ENCODE assay signal across 9 mouse cellular contexts in genomic region chr7:81371811-81372210, GRCm38 (mm10). TPM values are rescaled to one million over a fixed set of nuclear protein-coding genes. Genes with fewer than 3 reads are reported as not detected.
DNase-seq lines count a peak whose midpoint lies in the region; ATAC-seq and TF ChIP-seq lines count a peak whose summit lies in the region.
"Had no signal": no experiment of that assay in that cellular context is flagged by ENCODE, and none has a peak within 500 bp of the region (broad histone marks: within the 10 kb centered on the region; RNA-seq: fewer than 3 reads in every experiment).

No protein-coding gene starts in this region.

- TF ChIP-seq EP300 in liver, postnatal 0 days (IDR thresholded peaks at IDR 0.05; ENCODE audit: low read depth) = no peak

- no peaks in the 10 kb centered on the region for H3K9me3 ChIP-seq in lung, embryonic 14.5 days (ENCODE audit: low read depth, low read length)
- H3K9me3 ChIP-seq in forebrain, embryonic 14.5 days (replicated peaks; ENCODE audit: control insufficient read depth, low read length) = no peaks in the 10 kb centered on the region
- H3K9me3 ChIP-seq in limb, embryonic 13.5 days = no peaks in the 10 kb centered on the region
- H3K9me3 ChIP-seq in neural tube, embryonic 15.5 days (replicated peaks) = no peaks in the 10 kb centered on the region
- H3K9me3 ChIP-seq in liver, postnatal 0 days (ENCODE audit: low read length) = no peaks in the 10 kb centered on the region

- ATAC-seq in lung, embryonic 14.5 days (ENCODE audit: insufficient read depth) = 0 out of 2 replicates have a peak, but pooled peaks have one; percentile 54
- ATAC-seq in forebrain, embryonic 14.5 days = no peak
- no peak for ATAC-seq in limb, embryonic 13.5 days (ENCODE audit: low FRiP score, low read depth)
- peak; percentile 78 for ATAC-seq in neural tube, embryonic 15.5 days (ENCODE audit: low FRiP score)
- no peak for ATAC-seq in liver, postnatal 0 days

- no peak overlapping the region for H3K27ac ChIP-seq in lung, embryonic 14.5 days (ENCODE audit: low read depth)
- H3K27ac ChIP-seq in forebrain, embryonic 14.5 days (ENCODE audit: low read depth, low read length) = no peak overlapping the region
- no peak overlapping the region for H3K27ac ChIP-seq in limb, embryonic 13.5 days
- peak overlapping the region; percentile 18; the same call in 1 of the 2 replicates for H3K27ac ChIP-seq in neural tube, embryonic 15.5 days (replicated peaks)
- H3K27ac ChIP-seq in liver, postnatal 0 days (ENCODE audit: low read depth) = no peak overlapping the region

- no peaks in the 10 kb centered on the region for H3K4me1 ChIP-seq in lung, embryonic 14.5 days (ENCODE audit: insufficient read depth)
- no peaks in the 10 kb centered on the region for H3K4me1 ChIP-seq in forebrain, embryonic 14.5 days (ENCODE audit: control insufficient read depth, insufficient read depth, low read length)
- peaks cover 11% of the 10 kb centered on the region; the same call in 1 of the 2 replicates for H3K4me1 ChIP-seq in limb, embryonic 13.5 days
- peaks cover 15% of the 10 kb centered on the region for H3K4me1 ChIP-seq in neural tube, embryonic 15.5 days
- H3K4me1 ChIP-seq in liver, postnatal 0 days (ENCODE audit: insufficient read depth) = no peaks in the 10 kb centered on the region

- no peaks in the 10 kb centered on the region for H3K36me3 ChIP-seq in lung, embryonic 14.5 days (ENCODE audit: insufficient read depth)
- no peaks in the 10 kb centered on the region for H3K36me3 ChIP-seq in forebrain, embryonic 14.5 days (ENCODE audit: control insufficient read depth, insufficient read depth, low read length)
- H3K36me3 ChIP-seq in limb, embryonic 13.5 days = no peaks in the 10 kb centered on the region
- no peaks in the 10 kb centered on the region for H3K36me3 ChIP-seq in neural tube, embryonic 15.5 days
- H3K36me3 ChIP-seq in liver, postnatal 0 days (replicated peaks; ENCODE audit: insufficient read depth, low read length) = no peaks in the 10 kb centered on the region

- no peak overlapping the region for H3K9ac ChIP-seq in lung, embryonic 14.5 days
- H3K9ac ChIP-seq in forebrain, embryonic 14.5 days (ENCODE audit: low read length) = no peak overlapping the region
- H3K9ac ChIP-seq in limb, embryonic 13.5 days = no peak overlapping the region
- no peak overlapping the region for H3K9ac ChIP-seq in neural tube, embryonic 15.5 days (replicated peaks)
- no peak overlapping the region for H3K9ac ChIP-seq in liver, postnatal 0 days (replicated peaks)

- peak; percentile 11 for DNase-seq in lung, embryonic 14.5 days
- no peak for DNase-seq in lung, adult 18-20 months
- DNase-seq in forebrain, embryonic 14.5 days (ENCODE audit: low spot score) = no peak
- no peak for DNase-seq in liver, postnatal 0 days
- DNase-seq in adrenal gland, adult 8-10 months = no peak
- DNase-seq: spleen, adult 18-20 months; thymus, postnatal 14 days had no signal

- no peak overlapping the region for H3K4me3 ChIP-seq in lung, embryonic 14.5 days (ENCODE audit: low read depth, low read length)
- H3K4me3 ChIP-seq in forebrain, embryonic 14.5 days (ENCODE audit: low read depth, low read length) = no peak overlapping the region
- no peak overlapping the region for H3K4me3 ChIP-seq in limb, embryonic 13.5 days
- H3K4me3 ChIP-seq in neural tube, embryonic 15.5 days (replicated peaks) = peak overlapping the region; percentile 34
- H3K4me3 ChIP-seq in liver, postnatal 0 days (ENCODE audit: low read depth, low read length) = no peak overlapping the region

- peak overlapping the region; percentile 29; the same call in 1 of the 2 replicates for H3K4me2 ChIP-seq in lung, embryonic 14.5 days
- peak overlapping the region; percentile 37 for H3K4me2 ChIP-seq in forebrain, embryonic 14.5 days (ENCODE audit: low read length)
- H3K4me2 ChIP-seq in limb, embryonic 13.5 days (replicated peaks) = peak overlapping the region; percentile 57
- H3K4me2 ChIP-seq in neural tube, embryonic 15.5 days = peak overlapping the region; percentile 64
- no peak overlapping the region for H3K4me2 ChIP-seq in liver, postnatal 0 days (ENCODE audit: low read depth, low read length)

- no peak for TF ChIP-seq CTCF in lung, embryonic 14.5 days (IDR thresholded peaks at IDR 0.05; ENCODE audit: low read depth)
- TF ChIP-seq CTCF in liver, postnatal 0 days (IDR thresholded peaks at IDR 0.05; ENCODE audit: low read depth) = no peak

- no peaks in the 10 kb centered on the region for H3K27me3 ChIP-seq in lung, embryonic 14.5 days (ENCODE audit: insufficient read depth, low read length)
- H3K27me3 ChIP-seq in forebrain, embryonic 14.5 days (replicated peaks; ENCODE audit: control insufficient read depth, insufficient read depth, low read length) = no peaks in the 10 kb centered on the region
- H3K27me3 ChIP-seq in limb, embryonic 13.5 days = peaks cover 36% of the 10 kb centered on the region
- H3K27me3 ChIP-seq in neural tube, embryonic 15.5 days (replicated peaks) = no peaks in the 10 kb centered on the region
- H3K27me3 ChIP-seq in liver, postnatal 0 days (ENCODE audit: insufficient read depth, low read length) = 0 out of 2 replicates have a peak, but pooled peaks cover 2% of the 10 kb centered on the region

- WGBS in lung, embryonic 14.5 days = 17% methylated on average over 5 of the region's 5 CpGs
- WGBS in forebrain, embryonic 14.5 days = 15% methylated on average over 5 of the region's 5 CpGs
- 14% methylated on average over 5 of the region's 5 CpGs for WGBS in limb, embryonic 13.5 days
- WGBS in neural tube, embryonic 15.5 days = 16% methylated on average over 5 of the region's 5 CpGs
- WGBS in liver, postnatal 0 days (ENCODE audit: insufficient replicate concordance) = 26% methylated on average over 5 of the region's 5 CpGs

RNA-seq across cellular contexts. Expression of gene Rps17, which starts 26.8 kb away (rescaled TPM):
- polyA plus RNA-seq in lung, embryonic 14.5 days (2014; fragmentation: Nextera tagmentation; extraction: Ambion mirVana) = 1,388 and 1,408 TPM in 2 replicates
- polyA plus RNA-seq in forebrain, embryonic 14.5 days (2014; fragmentation: Nextera tagmentation; extraction: Ambion mirVana) = 769 and 900 TPM in 2 replicates
- polyA plus RNA-seq in limb, embryonic 13.5 days (2015; fragmentation: Nextera tagmentation; extraction: Ambion mirVana) = 1,270 and 1,322 TPM in 2 replicates
- polyA plus RNA-seq in neural tube, embryonic 15.5 days (2015; fragmentation: Nextera tagmentation; extraction: Ambion mirVana) = 750 and 812 TPM in 2 replicates
- 684 and 710 TPM in 2 replicates for polyA plus RNA-seq in liver, postnatal 0 days (2015; fragmentation: Nextera tagmentation; extraction: Ambion mirVana)
- 1,000 to 10,000 TPM; 1,061 to 1,116 (median 1,082) TPM for total RNA-seq in adrenal gland, adult 8-10 months (2022)

Comparison
In these comparisons a context has a peak if more than half of its experiments do, and no peak if none do; other contexts are left out.
1. ATAC-seq: peak in lung, embryonic 14.5 days (single experiment) and neural tube, embryonic 15.5 days (single experiment); none in forebrain, embryonic 14.5 days (single experiment), limb, embryonic 13.5 days (single experiment) and liver, postnatal 0 days (single experiment).